Mouse (Mus musculus): ENCODE results near the gene Gm20605. TPM values are rescaled to one million over a fixed set of nuclear protein-coding genes. Genes with fewer than 3 reads are reported as not detected.
"Not testable (repeated sequence)": the region's sequence is repeated elsewhere in the genome, so short reads cannot be mapped to it uniquely, and the experiment has no call there.

Gene Gm20605
- polyA plus RNA-seq, 1 experiment from 2014 or later: 5.9 TPM

GRCm38 (mm10) chr5:137609292-137609691 lies 19.7 kb upstream of the Gm20605 start:
- peak overlapping the region; percentile 66 for H3K4me2 ChIP-seq
- 53% methylated on average over 3 of the region's 3 CpGs for WGBS (ENCODE audit: insufficient replicate concordance)
- H3K9me3 ChIP-seq (replicated peaks; ENCODE audit: control insufficient read depth, low read length): no peaks in the 10 kb centered on the region
- H3K27me3 ChIP-seq (ENCODE audit: control insufficient read depth, insufficient read depth, low read length): no peaks in the 10 kb centered on the region
- H3K4me3 ChIP-seq (ENCODE audit: low read depth, low read length): 0 out of 2 replicates have a peak overlapping the region, but pooled peaks have one; percentile 20
- no peak overlapping the region for H3K9ac ChIP-seq (ENCODE audit: low read depth, low read length)
- peaks cover 41% of the 10 kb centered on the region for H3K4me1 ChIP-seq (ENCODE audit: control insufficient read depth, insufficient read depth, low read length)
- peaks cover 14% of the 10 kb centered on the region for H3K36me3 ChIP-seq (ENCODE audit: control insufficient read depth, insufficient read depth, low read length)
- no peak for ATAC-seq (replicated peaks; ENCODE audit: insufficient number of reproducible peaks, low FRiP score, low TSS enrichment)
- H3K27ac ChIP-seq (ENCODE audit: low read depth, low read length): no peak overlapping the region

- Histone ChIP-seq H3K27me3 (ENCODE audit: control insufficient read depth, insufficient read depth, low read length) (no peaks in the 10 kb centered on the region), H3K9ac (ENCODE audit: low read depth, low read length) (peak overlapping the region; percentile 11), H3K27ac (ENCODE audit: low read depth, low read length) (peak overlapping the region; percentile 84), H3K4me1 (ENCODE audit: control insufficient read depth, insufficient read depth, low read length) (peaks cover 41% of the 10 kb centered on the region), H3K9me3 (replicated peaks; ENCODE audit: control insufficient read depth, low read length) (no peaks in the 10 kb centered on the region), H3K4me2 (peak overlapping the region; percentile 66), H3K4me3 (ENCODE audit: low read depth, low read length) (peak overlapping the region; percentile 38), H3K36me3 (ENCODE audit: control insufficient read depth, insufficient read depth, low read length) (peaks cover 12% of the 10 kb centered on the region)
- no peak for ATAC-seq (replicated peaks; ENCODE audit: insufficient number of reproducible peaks, low FRiP score, low TSS enrichment)
- 61% methylated on average over 4 of the region's 4 CpGs for WGBS (ENCODE audit: insufficient replicate concordance)
Measured at GRCm38 (mm10) chr5:137610056-137610455, 18.9 kb upstream of the Gm20605 start.

- Histone ChIP-seq H3K27me3 (ENCODE audit: control insufficient read depth, insufficient read depth, low read length) (no peaks in the 10 kb centered on the region), H3K4me2 (peak overlapping the region; percentile 66), H3K9me3 (replicated peaks; ENCODE audit: control insufficient read depth, low read length) (no peaks in the 10 kb centered on the region), H3K4me3 (ENCODE audit: low read depth, low read length) (peak overlapping the region; percentile 38), H3K27ac (ENCODE audit: low read depth, low read length) (peak overlapping the region; percentile 84), H3K36me3 (ENCODE audit: control insufficient read depth, insufficient read depth, low read length) (peaks cover 8% of the 10 kb centered on the region), H3K4me1 (ENCODE audit: control insufficient read depth, insufficient read depth, low read length) (peaks cover 41% of the 10 kb centered on the region), H3K9ac (ENCODE audit: low read depth, low read length) (peak overlapping the region; percentile 11)
- WGBS (ENCODE audit: insufficient replicate concordance): 4% methylated on average over 12 of the region's 12 CpGs
- ATAC-seq (replicated peaks; ENCODE audit: insufficient number of reproducible peaks, low FRiP score, low TSS enrichment): peak; percentile 64
Measured at GRCm38 (mm10) chr5:137610548-137611244, 18.3 kb upstream of the Gm20605 start.

GRCm38 (mm10) chr5:137611245-137611602 lies 17.8 kb upstream of the Gm20605 start:
- H3K4me3 ChIP-seq (ENCODE audit: low read depth, low read length): peak overlapping the region; percentile 38
- peaks cover 41% of the 10 kb centered on the region for H3K4me1 ChIP-seq (ENCODE audit: control insufficient read depth, insufficient read depth, low read length)
- H3K9ac ChIP-seq (ENCODE audit: low read depth, low read length): peak overlapping the region; percentile 11
- peaks cover 8% of the 10 kb centered on the region for H3K36me3 ChIP-seq (ENCODE audit: control insufficient read depth, insufficient read depth, low read length)
- 0 out of 2 replicates have a peak, but pooled peaks have one; percentile 13 for ATAC-seq (replicated peaks; ENCODE audit: insufficient number of reproducible peaks, low FRiP score, low TSS enrichment)
- peak overlapping the region; percentile 84 for H3K27ac ChIP-seq (ENCODE audit: low read depth, low read length)
- no peaks in the 10 kb centered on the region for H3K9me3 ChIP-seq (replicated peaks; ENCODE audit: control insufficient read depth, low read length)
- WGBS (ENCODE audit: insufficient replicate concordance): 8% methylated on average over 6 of the region's 6 CpGs
- H3K27me3 ChIP-seq (ENCODE audit: control insufficient read depth, insufficient read depth, low read length): no peaks in the 10 kb centered on the region
- peak overlapping the region; percentile 66 for H3K4me2 ChIP-seq

GRCm38 (mm10) chr5:137613076-137613475 lies 15.9 kb upstream of the Gm20605 start:
- H3K4me2 ChIP-seq: no peak overlapping the region
- peaks cover 39% of the 10 kb centered on the region for H3K4me1 ChIP-seq (ENCODE audit: control insufficient read depth, insufficient read depth, low read length)
- no peak overlapping the region for H3K27ac ChIP-seq (ENCODE audit: low read depth, low read length)

GRCm38 (mm10) chr5:137613550-137613949 lies 15.4 kb upstream of the Gm20605 start, which contains the start of gene Pcolce:
TSS of gene Pcolce (minus strand) at chr5:137613784.
- WGBS (ENCODE audit: insufficient replicate concordance): 30% methylated on average over 11 of the region's 11 CpGs
- Histone ChIP-seq H3K4me1 (ENCODE audit: control insufficient read depth, insufficient read depth, low read length) (peaks cover 34% of the 10 kb centered on the region), H3K36me3 (ENCODE audit: control insufficient read depth, insufficient read depth, low read length) (no peaks in the 10 kb centered on the region), H3K27ac (ENCODE audit: low read depth, low read length) (no peak within 1 kb of the TSS), H3K4me3 (ENCODE audit: low read depth, low read length) (no peak within 1 kb of the TSS), H3K4me2 (no peak within 1 kb of the TSS), H3K9me3 (replicated peaks; ENCODE audit: control insufficient read depth, low read length) (no peaks in the 10 kb centered on the region), H3K9ac (ENCODE audit: low read depth, low read length) (peak within 1 kb of the TSS; percentile 8; the same call in 1 of the 2 replicates), H3K27me3 (ENCODE audit: control insufficient read depth, insufficient read depth, low read length) (0 out of 2 replicates have a peak, but pooled peaks cover 2% of the 10 kb centered on the region)
- ATAC-seq (replicated peaks; ENCODE audit: insufficient number of reproducible peaks, low FRiP score, low TSS enrichment): no peak

More at GRCm38 (mm10) chr5:137613076-137613475, 15.9 kb upstream of the Gm20605 start:
- WGBS (ENCODE audit: insufficient replicate concordance): 67% methylated on average over 5 of the region's 5 CpGs
- Histone ChIP-seq H3K9me3 (replicated peaks; ENCODE audit: control insufficient read depth, low read length) (no peaks in the 10 kb centered on the region), H3K9ac (ENCODE audit: low read depth, low read length) (no peak overlapping the region), H3K27me3 (ENCODE audit: control insufficient read depth, insufficient read depth, low read length) (0 out of 2 replicates have a peak, but pooled peaks cover 2% of the 10 kb centered on the region), H3K36me3 (ENCODE audit: control insufficient read depth, insufficient read depth, low read length) (no peaks in the 10 kb centered on the region), H3K4me3 (ENCODE audit: low read depth, low read length) (no peak overlapping the region)
- ATAC-seq (replicated peaks; ENCODE audit: insufficient number of reproducible peaks, low FRiP score, low TSS enrichment): no peak

- not testable (repeated sequence) for H3K4me2 ChIP-seq
- 89% methylated on average over 2 of the region's 2 CpGs for WGBS (ENCODE audit: insufficient replicate concordance)
Measured at GRCm38 (mm10) chr5:137614921-137615320, 14.1 kb upstream of the Gm20605 start.

GRCm38 (mm10) chr5:137615347-137615746 lies 13.6 kb upstream of the Gm20605 start:
- Histone ChIP-seq H3K27ac (ENCODE audit: low read depth, low read length) (no peak overlapping the region), H3K9ac (ENCODE audit: low read depth, low read length) (no peak overlapping the region), H3K4me2 (no peak overlapping the region), H3K27me3 (ENCODE audit: control insufficient read depth, insufficient read depth, low read length) (0 out of 2 replicates have a peak, but pooled peaks cover 2% of the 10 kb centered on the region), H3K4me1 (ENCODE audit: control insufficient read depth, insufficient read depth, low read length) (peaks cover 19% of the 10 kb centered on the region), H3K36me3 (ENCODE audit: control insufficient read depth, insufficient read depth, low read length) (no peaks in the 10 kb centered on the region), H3K9me3 (replicated peaks; ENCODE audit: control insufficient read depth, low read length) (no peaks in the 10 kb centered on the region), H3K4me3 (ENCODE audit: low read depth, low read length) (no peak overlapping the region)
- WGBS (ENCODE audit: insufficient replicate concordance): 86% methylated on average over 7 of the region's 7 CpGs
- ATAC-seq (replicated peaks; ENCODE audit: insufficient number of reproducible peaks, low FRiP score, low TSS enrichment): no peak

More at GRCm38 (mm10) chr5:137614921-137615320, 14.1 kb upstream of the Gm20605 start:
- H3K4me3 ChIP-seq (ENCODE audit: low read depth, low read length); H3K27ac ChIP-seq (ENCODE audit: low read depth, low read length); H3K36me3 ChIP-seq (ENCODE audit: control insufficient read depth, insufficient read depth, low read length); H3K9ac ChIP-seq (ENCODE audit: low read depth, low read length); H3K27me3 ChIP-seq (ENCODE audit: control insufficient read depth, insufficient read depth, low read length); ATAC-seq (replicated peaks; ENCODE audit: insufficient number of reproducible peaks, low FRiP score, low TSS enrichment); H3K9me3 ChIP-seq (replicated peaks; ENCODE audit: control insufficient read depth, low read length): not testable (repeated sequence)
- H3K4me1 ChIP-seq (ENCODE audit: control insufficient read depth, insufficient read depth, low read length): peaks cover 23% of the 10 kb centered on the region

Measured in heart, embryonic 11.5 days (tissue).